Mouse (Mus musculus) embryonic facial prominence, embryonic 15.5 days (tissue): ENCODE measurements at regions not wholly inside any gene's neighbourhood (a gene's known extent, or its start where the extent isn't known, plus 50 kb on each side); places are given as distances from the start of the nearest gene placed in this dataset.

Source experiments
- ATAC-seq: fragments of 200-750 bp; cut with Nextera tagmentation; 2 replicates; pipeline ENCODE4 v1.8.0; 2017; ENCODE audit warnings: low read depth, moderate TSS enrichment; ENCODE audit not compliant: insufficient number of reproducible peaks, low FRiP score, low TSS enrichment
- H3K27ac ChIP-seq: fragments of 300-500 bp; sonication (generic); replicated peaks from 2 replicates; pipeline ENCODE4 v1.5.1; 2015; ENCODE audit warnings: mild to moderate bottlenecking, inconsistent platforms
- H3K27me3 ChIP-seq: fragments of 300-500 bp; sonication (generic); 2 replicates; pipeline ENCODE4 v1.6.1; 2015; ENCODE audit warnings: inconsistent platforms
- H3K36me3 ChIP-seq: fragments of 300-500 bp; sonication (generic); 2 replicates; pipeline ENCODE4 v1.6.1; 2015; ENCODE audit warnings: mild to moderate bottlenecking, inconsistent platforms
- H3K4me1 ChIP-seq: fragments of 300-500 bp; sonication (generic); 2 replicates; pipeline ENCODE4 v1.6.1; 2015; ENCODE audit warnings: inconsistent platforms
- H3K4me2 ChIP-seq: fragments of 300-500 bp; sonication (generic); replicated peaks from 2 replicates; pipeline ENCODE4 v1.6.1; 2015; ENCODE audit warnings: mild to moderate bottlenecking, inconsistent platforms
- H3K4me3 ChIP-seq: fragments of 300-500 bp; sonication (generic); replicated peaks from 2 replicates; pipeline ENCODE4 v1.5.1; 2015; ENCODE audit warnings: mild to moderate bottlenecking, inconsistent platforms
- H3K9ac ChIP-seq: fragments of 300-500 bp; sonication (generic); 2 replicates; pipeline ENCODE4 v1.6.1; 2015; ENCODE audit warnings: inconsistent platforms
- H3K9me3 ChIP-seq: fragments of 300-500 bp; sonication (generic); replicated peaks from 2 replicates; pipeline ENCODE4 v1.6.1; 2016; ENCODE audit warnings: inconsistent platforms
- WGBS: fragments of 180-500 bp; shearing (Covaris S2); methylation state at CpG from one replicate; pipeline ENCODE4 v1.1.7; 2015; 5-methylcytosine and 5-hydroxymethylcytosine counted together

DNA sequence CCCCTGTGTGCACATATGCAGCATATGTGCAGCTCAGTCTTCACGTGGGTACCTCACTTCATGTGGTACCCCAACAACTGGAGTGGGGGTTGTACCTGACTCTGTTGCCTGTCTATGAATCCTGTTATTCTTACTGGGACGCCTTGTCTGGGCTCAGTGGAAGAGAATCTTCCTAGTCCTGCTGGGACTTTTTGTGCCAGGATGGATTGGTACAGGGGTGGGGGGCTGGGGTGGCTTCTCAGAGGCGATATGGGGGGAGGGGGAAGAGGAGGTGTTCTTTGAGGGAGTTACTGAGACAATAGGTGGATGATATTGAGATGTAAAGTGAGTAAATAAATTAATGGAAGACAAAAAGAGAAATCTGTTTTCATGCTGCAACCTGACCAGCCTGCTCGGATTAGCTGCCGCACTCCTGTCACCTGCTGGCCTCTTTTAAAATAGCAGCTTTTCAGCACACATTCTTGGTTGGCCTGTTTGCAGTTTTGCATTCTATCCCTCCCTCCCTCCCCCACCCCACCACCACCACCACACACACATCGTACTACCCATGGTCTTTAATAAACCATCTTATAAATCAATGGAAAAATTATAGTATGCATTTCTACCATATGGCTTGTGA, 1112.9 kb downstream of the 4930444P10Rik start:
- WGBS: 42% methylated on average over 6 of the region's 6 CpGs
- Histone ChIP-seq H3K4me1 (no peaks in the 10 kb centered on the region), H3K27me3 (no peaks in the 10 kb centered on the region), H3K27ac (no peak overlapping the region), H3K4me3 (no peak overlapping the region), H3K9me3 (no peaks in the 10 kb centered on the region), H3K9ac (no peak overlapping the region), H3K4me2 (no peak overlapping the region), H3K36me3 (no peaks in the 10 kb centered on the region)
- no peak for ATAC-seq
